8 mouse cellular contexts compared by ENCODE assay signal in the genomic region with DNA sequence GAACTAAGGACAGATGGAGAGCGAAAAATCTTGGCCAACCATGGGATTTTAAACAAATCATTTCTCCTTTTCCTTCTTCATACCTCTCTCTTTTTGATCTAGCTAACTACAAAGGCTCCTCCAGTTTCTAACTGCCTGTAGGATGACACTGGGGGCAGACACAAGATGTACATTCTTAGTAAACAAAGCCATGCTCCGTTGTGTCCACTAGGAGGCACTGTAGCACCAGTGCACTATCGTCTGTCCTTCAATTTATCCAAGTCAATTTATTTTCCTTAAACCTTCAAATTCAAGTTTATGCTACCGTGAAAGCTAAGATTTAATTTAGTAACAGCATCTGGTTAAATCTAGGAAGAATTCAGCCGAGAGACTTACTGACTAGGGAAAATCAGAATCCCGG. TPM values are rescaled to one million over a fixed set of nuclear protein-coding genes. Genes with fewer than 3 reads are reported as not detected.
A peak's percentile ranks its signal among the peaks of the same experiment; 100 is the strongest.
DNase-seq lines count a peak whose midpoint lies in the region; ATAC-seq and TF ChIP-seq lines count a peak whose summit lies in the region.
"Had no signal": no experiment of that assay in that cellular context is flagged by ENCODE, and none has a peak within 500 bp of the region (broad histone marks: within the 10 kb centered on the region; RNA-seq: fewer than 3 reads in every experiment).

No protein-coding gene starts in this region.

- TF ChIP-seq POLR2A in bone marrow, adult 2 months (IDR thresholded peaks at IDR 0.05; ENCODE audit: borderline replicate concordance, control insufficient read depth, low read depth, low read length), result no peak

- no peak overlapping the region for H3K27ac ChIP-seq in left cerebral cortex, adult 2 months
- no peak overlapping the region for H3K27ac ChIP-seq in bone marrow, adult 2 months (ENCODE audit: control insufficient read depth, insufficient read depth, low read depth, low read length, poor library complexity)
- no peak overlapping the region for H3K27ac ChIP-seq in lung, postnatal 0 days (ENCODE audit: low read length)
- H3K27ac ChIP-seq: macrophage had no signal

- no peaks in the 10 kb centered on the region for H3K36me3 ChIP-seq in lung, postnatal 0 days (ENCODE audit: insufficient read depth, low read length)

- peak; percentile 81 for TF ChIP-seq CTCF in left cerebral cortex, adult 2 months (IDR thresholded peaks at IDR 0.05)
- TF ChIP-seq CTCF in bone marrow, adult 2 months (IDR thresholded peaks at IDR 0.05; ENCODE audit: control insufficient read depth, insufficient read depth, low read length), result peak; percentile 63
- TF ChIP-seq CTCF in lung, postnatal 0 days (IDR thresholded peaks at IDR 0.05), result peak; percentile 97

- H3K4me2 ChIP-seq in lung, postnatal 0 days (replicated peaks; ENCODE audit: low read depth, low read length), result no peak overlapping the region

- H3K4me3 ChIP-seq in left cerebral cortex, adult 2 months, result no peak overlapping the region
- H3K4me3 ChIP-seq in bone marrow, adult 2 months (replicated peaks; ENCODE audit: control insufficient read depth, low read depth, low read length), result no peak overlapping the region
- H3K4me3 ChIP-seq in lung, postnatal 0 days (ENCODE audit: low read depth, low read length), result no peak overlapping the region

- 24% methylated on average over 6 of the region's 6 CpGs for WGBS in bone marrow, adult 2 months
- 19% methylated on average over 6 of the region's 6 CpGs for WGBS in lung, postnatal 0 days

- no peak for TF ChIP-seq EP300 in lung, postnatal 0 days (IDR thresholded peaks at IDR 0.05)

- no peak for ATAC-seq in lung, postnatal 0 days

- intact Hi-C loops in left cerebral cortex, adult 2 months (cut with DNase I), result loop anchor here (2.0 to 5.0 kb wide), 4 partner anchors 61 to 285 kb away; no protein-coding TSS in a partner anchor
- intact Hi-C loops in heart, postnatal 10 days (cut with DNase I), result loop anchor here (1.0 to 10.0 kb wide), 4 partner anchors 61 to 1081 kb away; partner anchors contain the start of gene Hoxd8

- DNase-seq in left cerebral cortex, adult 2 months (ENCODE audit: extremely low spot score in 1 of 2, low spot score in 2 of 2), result no peak
- no peak for DNase-seq in left cerebral cortex, adult 11 months (ENCODE audit: low spot score)
- peak; percentile 79 for DNase-seq in ES-CJ7 (ENCODE audit: low read depth, low spot score)
- DNase-seq in heart, postnatal 10 days, result peak; percentile 63 to 77
- peak; percentile 84 for DNase-seq in lung, postnatal 0 days (ENCODE audit: low spot score)
- DNase-seq in thymus, postnatal 0 days (ENCODE audit: low spot score), result peak; percentile 78

- no peaks in the 10 kb centered on the region for H3K27me3 ChIP-seq in lung, postnatal 0 days (replicated peaks; ENCODE audit: insufficient read depth, low read length)

- no peaks in the 10 kb centered on the region for H3K4me1 ChIP-seq in bone marrow, adult 2 months (ENCODE audit: control insufficient read depth, insufficient read depth, low read length)
- H3K4me1 ChIP-seq in lung, postnatal 0 days (ENCODE audit: insufficient read depth, low read depth, low read length), result no peaks in the 10 kb centered on the region; the same call in 1 of the 2 replicates

- no peaks in the 10 kb centered on the region for H3K9me3 ChIP-seq in lung, postnatal 0 days (ENCODE audit: low read length)

- H3K9ac ChIP-seq in lung, postnatal 0 days (replicated peaks; ENCODE audit: low read depth), result no peak overlapping the region

RNA-seq across cellular contexts. Expression of gene Agps, which starts 45.9 kb away (rescaled TPM):
- total RNA-seq in left cerebral cortex, adult 2 months (2021), result 10 to 100 TPM; 33.7 to 36.8 TPM
- 12.9 and 14.3 TPM in 2 replicates for polyA plus RNA-seq in bone marrow, adult 2 months (2011; ENCODE audit: insufficient read depth, insufficient read length, low replicate concordance, missing spikeins)
- total RNA-seq in heart, postnatal 10 days (2021), result 10 to 100 TPM; 44.1 to 44.8 TPM
- polyA plus RNA-seq in lung, postnatal 0 days (2015; fragmentation: Nextera tagmentation; extraction: Ambion mirVana), result 14.2 and 16.4 TPM in 2 replicates
- polyA plus RNA-seq in thymus, postnatal 0 days (2015; fragmentation: Nextera tagmentation; extraction: Ambion mirVana), result 19.0 and 20.8 TPM in 2 replicates

Comparison
In these comparisons a context has a peak if more than half of its experiments do, and no peak if none do; other contexts are left out.
1. DNase-seq: peak in ES-CJ7 (single experiment), heart, postnatal 10 days (2 of 2), lung, postnatal 0 days (single experiment) and thymus, postnatal 0 days (single experiment); none in left cerebral cortex, adult 2 months (0 of 2) and left cerebral cortex, adult 11 months (single experiment).
2. Peak in every context shown above with its lines, with median percentiles within 50 percentile points of each other: CTCF ChIP-seq.